Mouse (Mus musculus) heart, adult 9 months (tissue): ENCODE data around the gene Nop16.

Experiments
- DNase-seq, 2 experiments: peaks; one replicate each; pipeline ENCODE4 v3.0.0; 2022; ENCODE audit warnings: low spot score in 2 of 2

The Nop16 gene

GRCm38 (mm10) chr13:54560608-54561007, 29.3 kb downstream of the Nop16 start:
- DNase-seq = no peak

- DNase-seq = no peak
These were observed 30.2 kb downstream of the Nop16 start for GRCm38 (mm10) chr13:54559656-54560055.

GRCm38 (mm10) chr13:54557652-54558051, 32.2 kb downstream of the Nop16 start:
- DNase-seq = no peak

- DNase-seq = peak in 1 of 2 experiments; percentile 44
These were observed 33.1 kb downstream of the Nop16 start for GRCm38 (mm10) chr13:54556796-54557195.

- DNase-seq = no peak
These were observed 33.7 kb downstream of the Nop16 start for GRCm38 (mm10) chr13:54556176-54556575.

GRCm38 (mm10) chr13:54548036-54548435, 41.9 kb downstream of the Nop16 start:
- no peak for DNase-seq
